Comparison of ENCODE assay signal across 13 mouse cellular contexts in genomic region chr15:25828464-25828863, GRCm38 (mm10). TPM values are rescaled to one million over a fixed set of nuclear protein-coding genes. Genes with fewer than 3 reads are reported as not detected.
A peak's percentile ranks its signal among the peaks of the same experiment; 100 is the strongest.
DNase-seq lines count a peak whose midpoint lies in the region; ATAC-seq and TF ChIP-seq lines count a peak whose summit lies in the region.
"Had no signal": no experiment of that assay in that cellular context is flagged by ENCODE, and none has a peak within 500 bp of the region (broad histone marks: within the 10 kb centered on the region; RNA-seq: fewer than 3 reads in every experiment).

No protein-coding gene starts in this region.

- H3K79me3 ChIP-seq in C2C12 (ENCODE audit: low read depth) = no peaks in the 10 kb centered on the region

- peak; percentile 94 for ATAC-seq in common myeloid progenitor, adult 5-6 weeks (replicated peaks; ENCODE audit: low read depth, poor library complexity, severe bottlenecking)
- peak; percentile 84 for ATAC-seq in monocyte, adult 5-6 weeks (replicated peaks; ENCODE audit: insufficient number of reproducible peaks, low FRiP score, low TSS enrichment, poor library complexity, severe bottlenecking)
- ATAC-seq in intestine, embryonic 16.5 days = no peak
- ATAC-seq: forebrain, embryonic 14.5 days; hindbrain, postnatal 0 days had no signal

- H3K4me1 ChIP-seq in intestine, embryonic 16.5 days (ENCODE audit: control insufficient read depth, insufficient read depth, low read length) = no peaks in the 10 kb centered on the region
- H3K4me1 ChIP-seq: embryonic facial prominence, embryonic 10.5 days had no signal

- H3ac ChIP-seq in C2C12 (ENCODE audit: control insufficient read depth, insufficient read length, low read depth) = no peak overlapping the region

- no peak overlapping the region for H3K27ac ChIP-seq in intestine, embryonic 16.5 days (ENCODE audit: low read length)
- H3K27ac ChIP-seq: embryonic facial prominence, embryonic 10.5 days; heart, adult 2 months; hindbrain, postnatal 0 days had no signal

- no peaks in the 10 kb centered on the region for H3K79me2 ChIP-seq in C2C12 (ENCODE audit: control insufficient read depth, insufficient read depth)

- no peak overlapping the region for H3K9ac ChIP-seq in intestine, embryonic 16.5 days (ENCODE audit: low read depth, low read length)

- WGBS in intestine, embryonic 16.5 days = 74% methylated on average over 10 of the region's 10 CpGs

- H3K36me3 ChIP-seq in C2C12 (ENCODE audit: control insufficient read depth, insufficient read depth) = no peaks in the 10 kb centered on the region
- H3K36me3 ChIP-seq in intestine, embryonic 16.5 days (ENCODE audit: control insufficient read depth, insufficient read depth, low read length) = no peaks in the 10 kb centered on the region
- H3K36me3 ChIP-seq: embryonic facial prominence, embryonic 10.5 days had no signal

- TF ChIP-seq CTCF in C2C12 (IDR thresholded peaks at IDR 0.05; ENCODE audit: control insufficient read depth, insufficient read depth, insufficient read length) = no peak

- no peaks in the 10 kb centered on the region for H3K9me3 ChIP-seq in intestine, embryonic 16.5 days (ENCODE audit: control insufficient read depth, low read length)
- H3K9me3 ChIP-seq: embryonic facial prominence, embryonic 10.5 days had no signal

- H3K4me3 ChIP-seq in C2C12 (ENCODE audit: insufficient read depth, poor library complexity, severe bottlenecking) = no peak overlapping the region
- H3K4me3 ChIP-seq in intestine, embryonic 16.5 days (ENCODE audit: low read length) = no peak overlapping the region
- H3K4me3 ChIP-seq: embryonic facial prominence, embryonic 10.5 days; heart, adult 2 months had no signal

- H3K27me3 ChIP-seq in C2C12 (ENCODE audit: control insufficient read depth, insufficient read depth, insufficient read length) = no peaks in the 10 kb centered on the region
- H3K27me3 ChIP-seq in intestine, embryonic 16.5 days (replicated peaks; ENCODE audit: control insufficient read depth, insufficient read depth, low read length) = no peaks in the 10 kb centered on the region

- peak; percentile 91 for DNase-seq in 416B (ENCODE audit: low read depth)
- DNase-seq in gastrocnemius, adult 8-10 months (ENCODE audit: low spot score in 2 of 2) = no peak
- no peak for DNase-seq in kidney, postnatal 36 days
- DNase-seq in kidney, postnatal 14 days = no peak
- DNase-seq: right cerebral cortex, adult 18-20 months had no signal

- H3K4me2 ChIP-seq in intestine, embryonic 16.5 days (ENCODE audit: low read depth, low read length) = no peak overlapping the region

TF ChIP-seq in C2C12, 6 proteins besides CTCF, POLR2A, EP300 and RAD21:
- TF ChIP-seq USF1 (IDR thresholded peaks at IDR 0.05; ENCODE audit: low read depth) = peak; percentile 20
- no peak for TF ChIP-seq CEBPB (IDR thresholded peaks at IDR 0.05; ENCODE audit: low read depth)

RNA-seq across cellular contexts. Expression of gene Retreg1, which starts 14.5 kb away (rescaled TPM):
- 32.8 TPM for polyA plus RNA-seq in C2C12 (2012; fragmentation: generic; extraction: Trizol)
- 77.9 and 95.7 TPM in 2 replicates for total RNA-seq in common myeloid progenitor, adult 5-6 weeks (2017)
- 90.8 to 132 TPM (median 114 TPM) in 3 replicates for total RNA-seq in monocyte, adult 5-6 weeks (2017)
- total RNA-seq in gastrocnemius, adult 8-10 months (2022) = 100 to 1,000 TPM; 150 to 208 (median 158) TPM
- polyA plus RNA-seq in intestine, embryonic 16.5 days (2015; fragmentation: Nextera tagmentation; extraction: Ambion mirVana) = 13.4 and 16.0 TPM in 2 replicates
